Mouse (Mus musculus) monocyte, adult 2 months (primary cell): ENCODE measurements around the gene Slc41a2.

Source experiments
- DNase-seq, 2 experiments: peaks; one replicate each; pipeline ENCODE4 v3.0.0; 2022; ENCODE audit warnings: low spot score in 2 of 2, low read depth in 1 of 2

Slc41a2 gene

GRCm38 (mm10) chr10:83320396-83320795 is 17.3 kb downstream of the Slc41a2 start:
- no peak for DNase-seq

GRCm38 (mm10) chr10:83313033-83313432 is 24.6 kb downstream of the Slc41a2 start:
- no peak for DNase-seq

- no peak for DNase-seq
Observed at GRCm38 (mm10) chr10:83310356-83310755, 27.3 kb downstream of the Slc41a2 start.

- DNase-seq, result no peak
Observed at GRCm38 (mm10) chr10:83301687-83302086, 36.0 kb downstream of the Slc41a2 start.

- DNase-seq, result no peak
Observed at GRCm38 (mm10) chr10:83301054-83301453, 36.6 kb downstream of the Slc41a2 start.

GRCm38 (mm10) chr10:83297017-83297416 is 40.7 kb downstream of the Slc41a2 start:
- DNase-seq, result no peak

- DNase-seq, result no peak
Observed at GRCm38 (mm10) chr10:83294746-83295145, 42.9 kb downstream of the Slc41a2 start.

- no peak for DNase-seq
Observed at GRCm38 (mm10) chr10:83293352-83293751, 44.3 kb downstream of the Slc41a2 start.

- DNase-seq, result no peak
Observed at GRCm38 (mm10) chr10:83291731-83292130, 46.0 kb downstream of the Slc41a2 start.

GRCm38 (mm10) chr10:83287828-83288227 is 49.9 kb downstream of the Slc41a2 start:
- no peak for DNase-seq

- no peak for DNase-seq
Observed at GRCm38 (mm10) chr10:83286399-83286798, 51.3 kb downstream of the Slc41a2 start.

GRCm38 (mm10) chr10:83285724-83286256 is 51.9 kb downstream of the Slc41a2 start:
- DNase-seq, result no peak

GRCm38 (mm10) chr10:83284916-83285315 is 52.8 kb downstream of the Slc41a2 start:
- no peak for DNase-seq

- DNase-seq, result no peak
Observed at GRCm38 (mm10) chr10:83266731-83267130, 71.0 kb downstream of the Slc41a2 start.

GRCm38 (mm10) chr10:83266241-83266640 is 71.4 kb downstream of the Slc41a2 start:
- DNase-seq, result no peak

- DNase-seq, result no peak
Observed at GRCm38 (mm10) chr10:83264680-83265079, 73.0 kb downstream of the Slc41a2 start.

- no peak for DNase-seq
Observed at GRCm38 (mm10) chr10:83264056-83264455, 73.6 kb downstream of the Slc41a2 start.

- no peak for DNase-seq
Observed at GRCm38 (mm10) chr10:83261264-83261663, 76.4 kb downstream of the Slc41a2 start.

GRCm38 (mm10) chr10:83251377-83251776 is 86.3 kb downstream of the Slc41a2 start:
- no peak for DNase-seq

GRCm38 (mm10) chr10:83248036-83248435 is 89.6 kb downstream of the Slc41a2 start:
- DNase-seq, result no peak

GRCm38 (mm10) chr10:83245720-83246119 is 92.0 kb downstream of the Slc41a2 start:
- no peak for DNase-seq

- no peak for DNase-seq
Observed at GRCm38 (mm10) chr10:83244131-83244530, 93.6 kb downstream of the Slc41a2 start.

GRCm38 (mm10) chr10:83242106-83242686 is 95.5 kb downstream of the Slc41a2 start:
- no peak for DNase-seq
